Mouse (Mus musculus) neural tube, embryonic 13.5 days (tissue): ENCODE measurements around the gene BC049715. TPM values are rescaled to one million over a fixed set of nuclear protein-coding genes. Genes with fewer than 3 reads are reported as not detected.

Source experiments
- ATAC-seq: fragments of 200-750 bp; cut with Nextera tagmentation; 2 replicates; pipeline ENCODE4 v1.8.0; 2017; ENCODE audit warnings: low read depth, mild to moderate bottlenecking, moderate TSS enrichment, moderate library complexity
- H3K27ac ChIP-seq: fragments of 300-500 bp; sonication (generic); replicated peaks from 2 replicates; pipeline ENCODE4 v1.5.1; 2015; ENCODE audit warnings: moderate library complexity, mild to moderate bottlenecking, inconsistent platforms
- H3K27me3 ChIP-seq: fragments of 300-500 bp; sonication (generic); 2 replicates; pipeline ENCODE4 v1.6.1; 2015; ENCODE audit warnings: mild to moderate bottlenecking, inconsistent platforms
- H3K36me3 ChIP-seq: fragments of 300-500 bp; sonication (generic); 2 replicates; pipeline ENCODE4 v1.6.1; 2015; ENCODE audit warnings: mild to moderate bottlenecking, inconsistent platforms
- H3K4me1 ChIP-seq: fragments of 300-500 bp; sonication (generic); replicated peaks from 2 replicates; pipeline ENCODE4 v1.6.1; 2015; ENCODE audit warnings: inconsistent platforms
- H3K4me2 ChIP-seq: fragments of 300-500 bp; sonication (generic); 2 replicates; pipeline ENCODE4 v1.6.1; 2015; ENCODE audit warnings: inconsistent platforms, mild to moderate bottlenecking, moderate library complexity
- H3K4me3 ChIP-seq: fragments of 300-500 bp; sonication (generic); 2 replicates; pipeline ENCODE4 v1.5.1; 2015; ENCODE audit warnings: mild to moderate bottlenecking, inconsistent platforms
- H3K9ac ChIP-seq: fragments of 300-500 bp; sonication (generic); 2 replicates; pipeline ENCODE4 v1.6.1; 2015; ENCODE audit warnings: moderate library complexity, mild to moderate bottlenecking, inconsistent platforms
- H3K9me3 ChIP-seq: fragments of 300-500 bp; sonication (generic); 2 replicates; pipeline ENCODE4 v1.6.1; 2016; ENCODE audit warnings: inconsistent platforms
- WGBS: fragments of 180-500 bp; shearing (Covaris S2); methylation state at CpG from one replicate; pipeline ENCODE4 v1.1.7; 2015; 5-methylcytosine and 5-hydroxymethylcytosine counted together
- polyA plus RNA-seq: library from polyadenylated mRNA; unstranded; fragments of >200 nt; fragmentation: Nextera tagmentation; extraction: Ambion mirVana; gene quantifications from 2 replicates; pipeline ENCODE4 v1.2.1, GENCODE M21; 2015

BC049715 gene
- polyA plus RNA-seq, 1 experiment from 2014 or later: 1.3 TPM

DNA sequence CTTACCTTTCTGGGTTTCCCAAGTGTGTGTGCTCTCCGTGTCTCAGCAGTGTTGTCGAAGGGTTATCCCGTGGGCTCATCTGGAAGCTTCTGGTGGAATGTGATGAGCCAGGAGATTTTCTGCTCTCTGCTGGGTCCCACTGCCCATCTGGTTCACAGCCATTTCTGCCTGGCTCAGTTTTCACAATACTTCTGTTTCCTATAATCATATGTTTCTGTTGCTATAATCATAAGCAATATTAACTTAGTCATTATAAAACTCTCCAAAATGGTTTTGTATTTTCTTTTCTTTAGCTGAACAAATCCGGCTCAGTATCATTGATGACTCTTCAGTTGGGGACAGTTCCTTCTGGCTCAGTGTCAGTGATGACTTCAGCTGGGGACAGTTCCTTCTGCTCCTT lies 7.9 kb downstream of the BC049715 start, which contains the start of gene Smco3:
Smco3 (minus strand) TSS at position 101 of the 400 bp plus-strand sequence.
- Histone ChIP-seq H3K4me1 (no peaks in the 10 kb centered on the region), H3K4me3 (peak within 1 kb of the TSS; percentile 12; the same call in 1 of the 2 replicates)
- 56% methylated on average over 4 of the region's 4 CpGs for WGBS

DNA sequence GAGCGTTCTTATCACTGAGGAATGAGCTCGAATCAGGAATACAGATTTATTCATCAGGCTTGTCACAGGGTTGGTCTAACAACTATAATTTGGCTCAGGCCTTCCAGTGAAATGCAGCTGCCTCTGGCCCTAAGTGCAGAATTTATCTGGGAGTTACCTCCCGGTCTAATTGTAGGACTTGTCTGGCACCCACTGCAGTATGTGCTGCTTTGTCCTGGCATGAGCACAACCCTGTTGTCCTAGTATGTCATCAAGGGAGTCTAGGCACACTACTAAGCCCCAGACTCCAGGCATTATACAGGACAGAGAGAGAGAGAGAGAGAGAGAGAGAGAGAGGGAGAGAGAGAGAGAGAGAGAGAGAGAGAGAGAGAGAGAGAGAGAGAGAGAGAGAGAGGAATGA lies 9.9 kb downstream of the BC049715 start:
- no peak overlapping the region for H3K4me2 ChIP-seq

More for the DNA sequence above, 7.9 kb downstream of the BC049715 start, which contains the start of gene Smco3:
- Histone ChIP-seq H3K4me2 (peak within 1 kb of the TSS; percentile 10; the same call in 1 of the 2 replicates), H3K27ac (no peak within 1 kb of the TSS), H3K36me3 (no peaks in the 10 kb centered on the region), H3K27me3 (peaks cover 12% of the 10 kb centered on the region; the same call in 1 of the 2 replicates), H3K9me3 (no peaks in the 10 kb centered on the region), H3K9ac (no peak within 1 kb of the TSS)
- ATAC-seq: no peak

DNA sequence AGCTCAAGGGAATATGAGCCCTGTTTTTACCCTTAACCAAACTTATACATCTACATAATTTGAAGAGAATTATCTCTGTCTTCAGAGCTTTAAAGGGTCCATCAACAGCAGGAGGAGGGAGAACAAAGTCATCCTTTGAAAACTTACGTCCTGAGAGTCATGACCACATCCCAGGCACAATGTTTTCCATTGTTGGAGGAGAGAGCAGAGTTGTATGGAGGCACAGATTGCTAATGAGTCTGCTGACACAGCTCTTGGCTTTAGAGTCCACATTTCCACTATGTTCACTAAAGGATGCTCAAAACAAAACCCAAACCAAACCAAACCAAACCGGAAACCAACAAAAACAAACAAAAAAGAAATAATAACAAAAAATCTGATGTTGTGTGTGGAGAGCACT lies 17.5 kb downstream of the BC049715 start:
- no peak for ATAC-seq
- H3K27me3 ChIP-seq: no peaks in the 10 kb centered on the region
- H3K4me3 ChIP-seq: no peak overlapping the region
- H3K4me2 ChIP-seq: no peak overlapping the region
- no peak overlapping the region for H3K27ac ChIP-seq
- H3K9ac ChIP-seq: no peak overlapping the region
- 54% methylated on average over 2 of the region's 2 CpGs for WGBS
- H3K9me3 ChIP-seq: no peaks in the 10 kb centered on the region
- H3K4me1 ChIP-seq: no peaks in the 10 kb centered on the region
- H3K36me3 ChIP-seq: no peaks in the 10 kb centered on the region

More for the DNA sequence above, 9.9 kb downstream of the BC049715 start:
- H3K9me3 ChIP-seq: no peaks in the 10 kb centered on the region
- H3K27ac ChIP-seq: no peak overlapping the region
- no peaks in the 10 kb centered on the region for H3K36me3 ChIP-seq
- no peak overlapping the region for H3K9ac ChIP-seq
- H3K4me1 ChIP-seq: no peaks in the 10 kb centered on the region
- H3K4me3 ChIP-seq: no peak overlapping the region
- no peaks in the 10 kb centered on the region for H3K27me3 ChIP-seq
- 86% methylated on average over 3 of the region's 3 CpGs for WGBS
- ATAC-seq: no peak

DNA sequence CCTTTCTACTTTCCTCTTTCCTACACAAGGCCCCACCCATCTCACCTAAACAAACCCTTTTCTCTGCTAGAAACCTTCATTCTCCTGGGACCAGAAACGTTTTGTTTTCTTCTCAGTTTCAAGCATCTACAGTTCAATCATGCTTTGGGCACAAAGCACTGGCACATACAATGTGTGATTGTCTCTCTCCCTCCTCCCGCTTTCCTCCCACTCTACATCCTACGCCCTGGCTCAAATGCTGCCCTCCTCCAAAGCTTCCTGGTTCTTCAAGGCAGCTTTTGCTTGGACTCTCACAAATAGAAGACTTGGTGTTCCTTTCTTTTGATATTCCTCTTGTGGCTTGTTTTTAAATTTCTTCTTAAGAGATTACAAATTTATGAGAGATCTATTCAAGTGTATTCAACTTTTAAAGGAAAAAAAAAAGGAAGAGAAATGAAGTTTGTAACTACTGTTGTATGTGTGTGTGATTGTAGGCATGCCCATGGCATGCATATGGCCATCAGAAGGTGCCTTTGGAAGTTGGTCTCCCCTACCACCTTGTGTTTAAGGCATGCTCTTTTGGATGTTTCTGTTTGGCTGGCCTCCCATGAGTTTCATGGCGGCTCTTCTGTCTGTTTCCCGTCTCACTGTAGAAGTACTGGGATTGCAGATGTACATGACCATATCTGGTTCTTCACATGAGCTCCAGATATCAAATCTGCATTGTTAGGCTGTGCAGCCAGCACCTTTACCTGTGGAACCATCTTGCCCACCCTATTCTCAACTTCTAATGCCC lies 18.5 kb downstream of the BC049715 start:
- Histone ChIP-seq H3K4me1 (no peaks in the 10 kb centered on the region), H3K27me3 (no peaks in the 10 kb centered on the region), H3K4me2 (no peak overlapping the region), H3K27ac (no peak overlapping the region), H3K36me3 (no peaks in the 10 kb centered on the region), H3K4me3 (no peak overlapping the region), H3K9me3 (no peaks in the 10 kb centered on the region), H3K9ac (no peak overlapping the region)
- WGBS: 73% methylated on average over 5 of the region's 5 CpGs
- ATAC-seq: no peak

DNA sequence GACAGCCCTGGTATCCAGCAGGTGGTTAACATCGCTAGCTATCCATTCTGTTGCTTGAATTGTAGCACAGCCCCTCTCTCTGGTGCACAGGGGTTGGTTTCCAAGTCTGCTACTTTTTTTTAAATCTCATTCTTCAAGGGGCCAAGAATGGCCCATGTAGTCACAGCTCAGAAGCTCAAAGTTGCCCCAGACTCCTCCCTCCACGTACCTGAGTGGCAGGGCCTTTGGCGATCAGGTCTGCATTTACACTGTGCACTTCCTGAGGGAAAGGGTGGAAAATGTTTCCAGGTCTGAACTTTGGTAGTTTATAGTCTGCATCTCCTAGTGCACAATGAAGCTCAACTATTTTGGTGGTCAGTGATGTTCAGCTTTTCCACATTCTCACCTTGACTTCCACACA lies 19.8 kb downstream of the BC049715 start:
- Histone ChIP-seq H3K36me3 (no peaks in the 10 kb centered on the region), H3K27ac (no peak overlapping the region), H3K4me2 (no peak overlapping the region), H3K9me3 (no peaks in the 10 kb centered on the region), H3K9ac (no peak overlapping the region), H3K27me3 (no peaks in the 10 kb centered on the region), H3K4me1 (no peaks in the 10 kb centered on the region), H3K4me3 (no peak overlapping the region)
- ATAC-seq: no peak
- WGBS: 89% methylated on average over 3 of the region's 3 CpGs

DNA sequence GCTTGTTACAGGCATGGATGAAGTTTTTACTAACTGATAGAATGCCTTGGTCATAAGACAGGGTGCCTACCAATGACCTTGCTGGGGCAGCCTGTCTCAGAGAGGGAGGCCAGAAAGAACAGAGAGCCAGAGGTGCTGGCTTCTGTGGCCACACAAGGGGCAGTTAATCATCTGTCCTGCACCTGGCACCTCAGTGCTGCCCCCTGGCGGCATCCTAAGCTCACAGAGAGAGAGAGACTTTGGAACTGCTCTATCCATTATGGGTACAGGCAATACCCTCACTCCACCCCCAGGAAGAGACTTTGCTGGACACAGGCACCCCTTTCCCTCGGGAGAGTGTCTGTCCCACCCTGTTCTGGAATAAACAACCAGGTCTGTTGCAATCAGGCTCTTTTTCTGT lies 20.4 kb downstream of the BC049715 start:
- H3K9ac ChIP-seq: no peak overlapping the region
- WGBS: 35% methylated on average over 2 of the region's 2 CpGs

DNA sequence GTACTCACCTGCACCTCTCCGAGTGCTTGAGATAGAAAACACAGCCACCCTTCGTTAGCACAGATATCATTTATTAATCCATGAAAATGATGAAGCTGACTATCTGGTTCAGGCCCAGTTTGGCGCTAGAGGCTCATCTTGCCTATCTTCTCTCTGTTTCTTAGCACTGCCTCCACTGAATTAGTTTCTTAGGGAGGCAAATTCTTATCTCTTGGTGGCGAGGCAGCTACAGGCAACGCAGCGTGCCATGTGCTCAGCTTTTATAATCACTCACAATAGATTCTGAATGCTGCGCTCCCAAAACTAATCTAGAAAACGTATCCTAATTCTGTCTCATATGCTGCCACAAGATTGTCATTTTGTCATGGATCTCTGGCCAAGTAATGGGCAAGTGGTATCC lies 21.0 kb downstream of the BC049715 start:
- WGBS: 90% methylated on average over 8 of the region's 8 CpGs
- ATAC-seq: no peak

More for the DNA sequence above, 20.4 kb downstream of the BC049715 start:
- no peak overlapping the region for H3K4me2 ChIP-seq
- ATAC-seq: no peak
- H3K4me1 ChIP-seq: no peaks in the 10 kb centered on the region
- H3K27ac ChIP-seq: no peak overlapping the region
- no peaks in the 10 kb centered on the region for H3K9me3 ChIP-seq
- no peaks in the 10 kb centered on the region for H3K27me3 ChIP-seq
- H3K4me3 ChIP-seq: no peak overlapping the region
- no peaks in the 10 kb centered on the region for H3K36me3 ChIP-seq

DNA sequence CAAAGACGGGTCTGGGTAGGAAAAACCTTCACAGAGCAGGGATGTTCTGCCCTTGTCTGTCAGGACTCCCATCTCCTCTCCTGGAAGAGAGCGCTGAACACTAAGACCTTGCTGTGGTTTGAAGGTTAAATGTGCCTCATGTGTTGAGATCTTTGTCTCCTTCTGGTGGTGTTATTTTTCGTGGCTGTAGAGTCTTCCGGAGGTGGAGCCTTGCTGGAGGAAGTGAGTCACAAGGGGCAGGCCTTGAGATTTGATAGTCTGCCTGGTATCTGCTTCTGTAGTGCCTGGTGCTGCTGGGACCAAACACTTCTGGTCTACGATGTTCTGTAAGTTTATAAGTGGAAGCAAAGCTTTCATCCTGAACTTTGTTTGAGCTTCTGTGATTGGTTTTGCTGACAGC lies 21.5 kb downstream of the BC049715 start:
- WGBS: 90% methylated on average over 5 of the region's 5 CpGs
- H3K36me3 ChIP-seq: no peaks in the 10 kb centered on the region
- H3K27me3 ChIP-seq: no peaks in the 10 kb centered on the region
- no peak overlapping the region for H3K9ac ChIP-seq
- H3K27ac ChIP-seq: no peak overlapping the region
- no peaks in the 10 kb centered on the region for H3K4me1 ChIP-seq
- no peak overlapping the region for H3K4me3 ChIP-seq
- ATAC-seq: no peak
- H3K9me3 ChIP-seq: no peaks in the 10 kb centered on the region
- no peak overlapping the region for H3K4me2 ChIP-seq

More for the DNA sequence above, 21.0 kb downstream of the BC049715 start:
- Histone ChIP-seq H3K27me3 (no peaks in the 10 kb centered on the region), H3K36me3 (no peaks in the 10 kb centered on the region), H3K4me3 (no peak overlapping the region), H3K27ac (no peak overlapping the region), H3K9me3 (no peaks in the 10 kb centered on the region), H3K4me2 (no peak overlapping the region), H3K9ac (no peak overlapping the region), H3K4me1 (no peaks in the 10 kb centered on the region)

DNA sequence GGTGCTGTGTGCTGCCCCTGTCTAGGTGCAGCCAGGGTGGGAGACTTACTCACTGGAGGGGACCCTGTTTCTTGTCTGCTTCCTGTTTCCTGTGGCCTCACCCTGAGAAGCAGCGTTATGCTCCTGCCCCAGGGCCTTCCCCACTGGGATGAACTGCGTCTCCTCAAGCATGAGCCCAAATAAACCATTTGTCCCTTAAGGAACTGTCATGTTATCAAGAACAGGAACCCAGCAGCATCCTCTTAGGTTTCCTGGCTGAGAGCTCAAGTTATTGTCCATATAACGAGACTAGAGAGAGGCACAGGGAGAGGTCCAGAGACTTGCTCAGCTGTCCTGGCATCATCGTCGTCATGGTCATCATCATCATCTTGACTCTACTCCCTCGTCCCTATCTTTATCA lies 22.8 kb downstream of the BC049715 start:
- H3K4me3 ChIP-seq: no peak overlapping the region
- no peak for ATAC-seq
- H3K9me3 ChIP-seq: no peaks in the 10 kb centered on the region
- 77% methylated on average over 6 of the region's 6 CpGs for WGBS
- no peaks in the 10 kb centered on the region for H3K4me1 ChIP-seq
- no peak overlapping the region for H3K4me2 ChIP-seq
- no peaks in the 10 kb centered on the region for H3K27me3 ChIP-seq
- no peak overlapping the region for H3K27ac ChIP-seq
- H3K9ac ChIP-seq: no peak overlapping the region
- no peaks in the 10 kb centered on the region for H3K36me3 ChIP-seq

DNA sequence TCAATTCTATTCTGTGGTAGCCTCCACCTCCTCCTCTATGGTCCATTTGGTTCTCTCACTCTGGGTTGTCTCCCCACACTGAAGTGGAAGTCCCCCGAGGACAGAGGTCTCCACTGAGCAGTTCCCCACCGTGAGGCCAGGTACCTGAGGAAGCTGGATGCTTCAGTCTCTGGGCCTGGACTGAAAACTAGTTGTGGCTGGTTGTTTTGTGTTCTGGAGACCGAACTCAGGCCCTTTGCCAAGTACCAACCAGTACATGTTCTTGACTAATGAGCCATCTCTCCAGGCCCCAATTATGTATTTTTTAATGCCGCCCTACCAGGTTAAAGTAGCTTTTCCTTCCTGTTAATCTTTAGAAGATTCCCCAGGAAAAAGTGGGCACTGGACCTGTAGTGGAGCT lies 24.9 kb downstream of the BC049715 start:
- H3K9ac ChIP-seq: no peak overlapping the region
- WGBS: 87% methylated on average over 4 of the region's 4 CpGs
- no peak overlapping the region for H3K4me2 ChIP-seq
- no peaks in the 10 kb centered on the region for H3K4me1 ChIP-seq
- no peak for ATAC-seq
- no peaks in the 10 kb centered on the region for H3K36me3 ChIP-seq
- H3K9me3 ChIP-seq: no peaks in the 10 kb centered on the region
- H3K4me3 ChIP-seq: no peak overlapping the region
- H3K27me3 ChIP-seq: no peaks in the 10 kb centered on the region
- 0 out of 2 replicates have a peak overlapping the region, but pooled peaks have one; percentile 29 for H3K27ac ChIP-seq

DNA sequence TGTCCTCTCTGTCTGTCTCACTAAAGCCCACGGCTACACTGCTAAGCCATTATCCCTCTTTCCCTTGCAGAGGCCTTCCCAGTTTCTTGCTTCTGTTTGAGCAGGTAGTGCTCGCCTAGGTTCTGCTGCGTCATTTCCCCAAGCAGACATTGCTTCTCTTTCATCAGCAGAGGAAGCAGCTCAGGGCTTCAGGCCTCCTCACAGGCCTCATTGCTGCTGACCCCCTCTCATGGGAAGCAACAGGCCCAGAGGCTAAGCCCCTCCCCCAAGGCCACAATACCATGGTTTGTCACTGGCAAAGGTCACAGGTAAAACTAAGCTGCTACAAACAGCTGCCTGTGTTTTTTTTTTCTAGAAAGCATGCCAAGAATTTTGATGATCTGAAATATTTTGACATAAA lies 25.3 kb downstream of the BC049715 start:
- H3K4me3 ChIP-seq: no peak overlapping the region
- 69% methylated on average over 3 of the region's 3 CpGs for WGBS
- H3K9ac ChIP-seq: no peak overlapping the region
- H3K4me2 ChIP-seq: no peak overlapping the region
- no peaks in the 10 kb centered on the region for H3K27me3 ChIP-seq
- no peaks in the 10 kb centered on the region for H3K4me1 ChIP-seq
- ATAC-seq: no peak
- 0 out of 2 replicates have a peak overlapping the region, but pooled peaks have one; percentile 29 for H3K27ac ChIP-seq
- no peaks in the 10 kb centered on the region for H3K9me3 ChIP-seq
- H3K36me3 ChIP-seq: no peaks in the 10 kb centered on the region

DNA sequence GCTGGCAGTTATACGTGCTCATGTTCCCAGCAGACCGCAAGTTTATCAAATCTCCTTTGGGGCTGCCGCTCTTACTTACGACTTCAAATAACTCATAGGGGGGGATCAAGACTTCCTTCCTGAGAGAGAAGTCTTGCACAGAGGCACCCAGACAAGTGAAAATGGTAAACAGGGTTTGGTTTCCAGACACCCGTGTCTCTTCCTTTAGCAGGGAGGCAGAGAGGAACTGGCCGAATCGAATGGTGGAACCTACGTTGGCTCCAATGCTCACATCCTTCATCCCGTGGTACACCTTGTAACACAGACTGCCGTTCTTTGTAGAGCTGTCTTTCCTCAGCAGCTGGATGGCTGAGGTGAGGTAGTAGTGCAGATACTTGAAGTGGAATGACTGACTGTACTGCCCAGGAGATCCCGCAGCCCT lies 26.9 kb downstream of the BC049715 start:
- Histone ChIP-seq H3K9ac (no peak overlapping the region), H3K4me1 (no peaks in the 10 kb centered on the region), H3K27ac (no peak overlapping the region), H3K27me3 (no peaks in the 10 kb centered on the region), H3K4me3 (no peak overlapping the region), H3K36me3 (no peaks in the 10 kb centered on the region), H3K4me2 (no peak overlapping the region), H3K9me3 (no peaks in the 10 kb centered on the region)
- ATAC-seq: no peak
- WGBS: 91% methylated on average over 11 of the region's 11 CpGs

DNA sequence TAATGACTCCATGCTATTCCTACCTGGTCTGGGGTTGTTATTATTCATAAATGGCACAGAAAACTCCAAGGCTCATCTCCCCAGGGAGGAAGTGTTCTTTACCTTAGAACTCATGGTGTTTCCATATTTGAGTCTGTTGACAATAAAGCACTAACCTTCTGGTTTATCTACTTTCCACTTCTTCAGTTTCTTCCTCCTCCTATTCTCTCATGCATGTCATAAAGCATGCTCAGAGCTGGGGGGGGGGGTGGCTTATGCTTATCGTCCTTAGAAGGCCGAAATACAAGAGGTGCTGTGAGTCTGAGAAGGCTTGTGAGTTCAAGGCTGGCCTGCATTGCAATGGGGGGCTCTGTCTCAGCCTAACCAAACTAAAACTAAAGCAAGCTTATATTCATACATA lies 27.8 kb downstream of the BC049715 start:
- 84% methylated on average over 2 of the region's 2 CpGs for WGBS

More for the DNA sequence above, 27.8 kb downstream of the BC049715 start:
- no peaks in the 10 kb centered on the region for H3K27me3 ChIP-seq
- H3K27ac ChIP-seq: no peak overlapping the region
- no peak for ATAC-seq
- H3K4me2 ChIP-seq: no peak overlapping the region
- no peaks in the 10 kb centered on the region for H3K4me1 ChIP-seq
- H3K9ac ChIP-seq: no peak overlapping the region
- H3K9me3 ChIP-seq: no peaks in the 10 kb centered on the region
- H3K36me3 ChIP-seq: no peaks in the 10 kb centered on the region
- no peak overlapping the region for H3K4me3 ChIP-seq
